Mouse (Mus musculus): ENCODE measurements around the gene Tll1.

- TF ChIP-seq POLR2AphosphoS2 (IDR thresholded peaks at IDR 0.05; ENCODE audit: insufficient read length, low read depth) (no peak), MYOG (IDR thresholded peaks at IDR 0.05; ENCODE audit: control insufficient read depth in 1 of 3, insufficient read depth in 1 of 3, insufficient read length in 2 of 3, low read depth in 2 of 3) (no peak), MAX (IDR thresholded peaks at IDR 0.05; ENCODE audit: low read depth) (no peak), POLR2A (IDR thresholded peaks at IDR 0.05; ENCODE audit: insufficient read length, low read depth) (no peak), MYOD1 (IDR thresholded peaks at IDR 0.05; ENCODE audit: control insufficient read depth in 1 of 3, insufficient read length in 2 of 3, low read depth in 2 of 3) (no peak), REST (IDR thresholded peaks at IDR 0.05; ENCODE audit: insufficient read depth, insufficient read length) (no peak), USF1 (IDR thresholded peaks at IDR 0.05; ENCODE audit: low read depth) (no peak)
Observed at GRCm38 (mm10) chr8:64023027-64023426, 183.0 kb downstream of the Tll1 start.

Data from myocyte (in vitro differentiated cells).